In the genomic region with DNA sequence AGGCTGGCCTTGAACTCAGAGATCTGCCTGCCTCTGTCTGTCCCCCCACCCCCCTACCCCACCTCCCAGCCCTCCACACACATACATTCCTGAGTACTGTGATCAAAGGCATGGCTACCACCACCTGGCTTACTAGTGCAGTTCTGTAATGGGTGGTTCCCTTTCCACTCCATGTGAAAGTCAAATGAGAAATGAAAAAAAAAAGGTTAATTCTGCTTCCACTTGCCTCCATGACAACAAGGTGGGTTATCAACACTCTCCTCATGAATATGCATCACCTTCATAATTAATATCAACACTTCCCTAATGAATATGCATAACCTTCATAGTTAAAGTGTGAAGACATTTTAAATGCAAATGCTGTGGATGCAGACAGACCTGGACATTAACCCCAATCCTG, we compare ENCODE assay signal across 29 mouse cellular contexts. TPM values are rescaled to one million over a fixed set of nuclear protein-coding genes. Genes with fewer than 3 reads are reported as not detected.
DNase-seq lines count a peak whose midpoint lies in the region; ATAC-seq and TF ChIP-seq lines count a peak whose summit lies in the region.
"Had no signal": no experiment of that assay in that cellular context is flagged by ENCODE, and none has a peak within 500 bp of the region (broad histone marks: within the 10 kb centered on the region; RNA-seq: fewer than 3 reads in every experiment).

No protein-coding gene starts in this region.

- no peaks in the 10 kb centered on the region for H3K36me3 ChIP-seq in hindbrain, embryonic 13.5 days
- no peaks in the 10 kb centered on the region for H3K36me3 ChIP-seq in hindbrain, postnatal 0 days (ENCODE audit: insufficient read depth, low read length)
- no peaks in the 10 kb centered on the region for H3K36me3 ChIP-seq in ES-Bruce4 (ENCODE audit: control insufficient read depth, insufficient read depth, low read length, poor library complexity, severe bottlenecking)
- no peaks in the 10 kb centered on the region for H3K36me3 ChIP-seq in ES-E14 (ENCODE audit: control insufficient read depth, insufficient read depth, low read length, poor library complexity, severe bottlenecking)
- no peaks in the 10 kb centered on the region for H3K36me3 ChIP-seq in midbrain, embryonic 16.5 days (ENCODE audit: control insufficient read depth, insufficient read depth, low read length)
- H3K36me3 ChIP-seq: embryonic facial prominence, embryonic 13.5 days; heart, embryonic 15.5 days; limb, embryonic 10.5 days; limb, embryonic 15.5 days; liver, embryonic 13.5 days; stomach, embryonic 15.5 days had no signal

- H3K9ac ChIP-seq in hindbrain, embryonic 13.5 days = no peak overlapping the region
- no peak overlapping the region for H3K9ac ChIP-seq in hindbrain, postnatal 0 days (replicated peaks; ENCODE audit: low read length)
- H3K9ac ChIP-seq in ES-Bruce4 (ENCODE audit: low read depth, poor library complexity, severe bottlenecking) = no peak overlapping the region
- no peak overlapping the region; the same call in 1 of the 2 replicates for H3K9ac ChIP-seq in ES-E14 (ENCODE audit: insufficient read depth, low read depth, low read length, poor library complexity, severe bottlenecking)
- H3K9ac ChIP-seq in midbrain, embryonic 16.5 days (ENCODE audit: low read depth, low read length) = no peak overlapping the region
- H3K9ac ChIP-seq: embryonic facial prominence, embryonic 13.5 days; heart, embryonic 15.5 days; limb, embryonic 15.5 days; liver, embryonic 13.5 days; stomach, embryonic 15.5 days had no signal

- H3K27me3 ChIP-seq in hindbrain, embryonic 13.5 days = no peaks in the 10 kb centered on the region
- no peaks in the 10 kb centered on the region for H3K27me3 ChIP-seq in hindbrain, postnatal 0 days (ENCODE audit: insufficient read depth, low read length)
- H3K27me3 ChIP-seq in ES-Bruce4 (ENCODE audit: control insufficient read depth, insufficient read depth, low read length, poor library complexity, severe bottlenecking) = no peaks in the 10 kb centered on the region
- H3K27me3 ChIP-seq in midbrain, embryonic 16.5 days (ENCODE audit: control insufficient read depth, insufficient read depth, low read depth, low read length) = no peaks in the 10 kb centered on the region
- H3K27me3 ChIP-seq: embryonic facial prominence, embryonic 13.5 days; heart, embryonic 15.5 days; limb, embryonic 15.5 days; stomach, embryonic 15.5 days had no signal

- TF ChIP-seq EP300 in ES-Bruce4 (IDR thresholded peaks at IDR 0.05; ENCODE audit: insufficient read depth, low read depth, low read length) = no peak

- H3K4me2 ChIP-seq in hindbrain, embryonic 13.5 days = no peak overlapping the region
- H3K4me2 ChIP-seq in hindbrain, postnatal 0 days (ENCODE audit: low read depth, low read length) = no peak overlapping the region
- H3K4me2 ChIP-seq in midbrain, embryonic 16.5 days (ENCODE audit: low read length) = no peak overlapping the region
- H3K4me2 ChIP-seq: embryonic facial prominence, embryonic 13.5 days; heart, embryonic 15.5 days; limb, embryonic 15.5 days; liver, embryonic 13.5 days; stomach, embryonic 15.5 days had no signal

- in situ Hi-C loops in ES-E14 (cut with MboI; ENCODE audit: low sequenced_read_pairs in 2 of 2, unreplicated experiment in 2 of 2) = no loop called here

- H3K9me3 ChIP-seq in hindbrain, embryonic 13.5 days = no peaks in the 10 kb centered on the region
- no peaks in the 10 kb centered on the region for H3K9me3 ChIP-seq in hindbrain, postnatal 0 days (ENCODE audit: low read length)
- H3K9me3 ChIP-seq in ES-Bruce4 (replicated peaks; ENCODE audit: control insufficient read depth, insufficient read depth, low read length, poor library complexity, severe bottlenecking) (no peaks in the 10 kb centered on the region), ES-E14 (ENCODE audit: control insufficient read depth, insufficient read depth, low read depth, low read length) (no peaks in the 10 kb centered on the region)
- H3K9me3 ChIP-seq in midbrain, embryonic 16.5 days (replicated peaks; ENCODE audit: control insufficient read depth, low read length, poor library complexity, severe bottlenecking) = no peaks in the 10 kb centered on the region
- H3K9me3 ChIP-seq: embryonic facial prominence, embryonic 13.5 days; heart, embryonic 15.5 days; limb, embryonic 10.5 days; limb, embryonic 15.5 days; liver, embryonic 13.5 days; stomach, embryonic 15.5 days had no signal

- ATAC-seq in hindbrain, embryonic 13.5 days (ENCODE audit: low FRiP score) = peak; percentile 57
- no peak for ATAC-seq in hindbrain, postnatal 0 days
- 0 out of 2 replicates have a peak, but pooled peaks have one; percentile 21 for ATAC-seq in midbrain, embryonic 16.5 days
- ATAC-seq: inflammation-experienced regulatory T-cells, adult 6 months; lung, postnatal 0 days had no signal

- H3K27ac ChIP-seq in hindbrain, embryonic 13.5 days = no peak overlapping the region
- H3K27ac ChIP-seq in hindbrain, postnatal 0 days = no peak overlapping the region
- peak overlapping the region; percentile 66; the same call in 1 of the 2 replicates for H3K27ac ChIP-seq in ES-Bruce4 (ENCODE audit: insufficient read depth, low read length)
- peak overlapping the region; percentile 45; the same call in 1 of the 2 replicates for H3K27ac ChIP-seq in ES-E14 (ENCODE audit: insufficient read depth, low read depth, low read length, poor library complexity, severe bottlenecking)
- H3K27ac ChIP-seq in midbrain, embryonic 16.5 days (ENCODE audit: low read length) = no peak overlapping the region
- H3K27ac ChIP-seq: embryonic facial prominence, embryonic 13.5 days; heart, embryonic 15.5 days; limb, embryonic 10.5 days; limb, embryonic 15.5 days; liver, embryonic 13.5 days; stomach, embryonic 15.5 days had no signal

- H3K4me3 ChIP-seq in hindbrain, embryonic 13.5 days = no peak overlapping the region
- H3K4me3 ChIP-seq in hindbrain, postnatal 0 days (ENCODE audit: low read length) = no peak overlapping the region
- H3K4me3 ChIP-seq in ES-Bruce4 (ENCODE audit: low read depth, low read length) (no peak overlapping the region), ES-E14 (ENCODE audit: insufficient read depth in 1 of 2, low read depth in 1 of 2, low read length in 2 of 2, poor library complexity in 1 of 2, severe bottlenecking in 1 of 2) (no peak overlapping the region)
- H3K4me3 ChIP-seq in midbrain, embryonic 16.5 days (ENCODE audit: low read depth, low read length) = no peak overlapping the region
- H3K4me3 ChIP-seq: embryonic facial prominence, embryonic 13.5 days; heart, embryonic 15.5 days; limb, embryonic 10.5 days; limb, embryonic 15.5 days; liver, embryonic 13.5 days; megakaryocyte, embryonic 14.5 days; stomach, embryonic 15.5 days had no signal

- no peak for DNase-seq in hindbrain, postnatal 0 days (ENCODE audit: low spot score)
- no peak for DNase-seq in ES-E14 (ENCODE audit: low read depth, low spot score)
- no peak for DNase-seq in cerebellum, adult 18-20 months
- DNase-seq in ovary, postnatal 14 days (ENCODE audit: low spot score) = no peak
- DNase-seq: cerebellum, adult 11 months; cerebellum, adult 9-11 months; embryo, embryonic 11 days; gastrocnemius, postnatal 10 days; kidney, adult 11 months; kidney, postnatal 14 days; layer of hippocampus, adult 9-11 months; liver, embryonic 13.5 days; lung, adult 18-20 months; lung, postnatal 4 days; retina, postnatal 1 day; right cerebral cortex, postnatal 14 days; thymus, postnatal 25 days had no signal

- no peak for TF ChIP-seq CTCF in hindbrain, postnatal 0 days (IDR thresholded peaks at IDR 0.05; ENCODE audit: low read depth)
- TF ChIP-seq CTCF in ES-Bruce4 (IDR thresholded peaks at IDR 0.05; ENCODE audit: low read depth, low read length) = no peak

- TF ChIP-seq POLR2A in ES-Bruce4 (IDR thresholded peaks at IDR 0.05; ENCODE audit: insufficient read depth, low read length) = no peak

- H3K4me1 ChIP-seq in hindbrain, embryonic 13.5 days (replicated peaks) = peaks cover 5% of the 10 kb centered on the region
- no peaks in the 10 kb centered on the region for H3K4me1 ChIP-seq in hindbrain, postnatal 0 days (ENCODE audit: insufficient read depth, low read length)
- H3K4me1 ChIP-seq in ES-Bruce4 (ENCODE audit: control insufficient read depth, insufficient read depth, low read length) = peaks cover 3% of the 10 kb centered on the region
- H3K4me1 ChIP-seq in ES-E14 (ENCODE audit: control insufficient read depth in 2 of 2, insufficient read depth in 2 of 2, low read length in 2 of 2, poor library complexity in 1 of 2) = peaks cover 5 to 28% of the 10 kb centered on the region in 2 experiments; a peak in 3 of 4 replicates
- H3K4me1 ChIP-seq in midbrain, embryonic 16.5 days (ENCODE audit: control insufficient read depth, insufficient read depth, low read length) = no peaks in the 10 kb centered on the region
- H3K4me1 ChIP-seq: embryonic facial prominence, embryonic 13.5 days; liver, embryonic 13.5 days; stomach, embryonic 15.5 days had no signal

TF ChIP-seq in ES-E14, 5 proteins besides CTCF, POLR2A, EP300 and RAD21:
- TF ChIP-seq ZC3H11A (IDR thresholded peaks at IDR 0.05; ENCODE audit: borderline replicate concordance, low read depth, low read length) = no peak
- TF ChIP-seq HCFC1 (IDR thresholded peaks at IDR 0.05; ENCODE audit: borderline replicate concordance, insufficient read depth, low read length) = no peak
- no peak for TF ChIP-seq ZNF384 (IDR thresholded peaks at IDR 0.05; ENCODE audit: low read depth, low read length)
- no peak for TF ChIP-seq CHD2 (IDR thresholded peaks at IDR 0.05; ENCODE audit: low read depth, low read length)
- TF ChIP-seq MAFK (IDR thresholded peaks at IDR 0.05; ENCODE audit: insufficient read depth, low read depth, low read length) = no peak

RNA-seq across cellular contexts. Expression of gene Scube2, which starts 9.6 kb away (rescaled TPM):
- 1.4 and 1.9 TPM in 2 replicates for polyA plus RNA-seq in hindbrain, embryonic 13.5 days (2015; fragmentation: Nextera tagmentation; extraction: Ambion mirVana)
- 6.6 and 8.2 TPM in 2 replicates for total RNA-seq in hindbrain, postnatal 0 days (2014; rRNA removed)
- 3.7 and 4.1 TPM in 2 replicates for polyA plus RNA-seq in hindbrain, postnatal 0 days (2015; fragmentation: Nextera tagmentation; extraction: Ambion mirVana)
- 0.22 and 0.87 TPM in 2 replicates for polyA plus RNA-seq in ES-Bruce4 (2011; ENCODE audit: insufficient read depth, insufficient read length, low read depth, missing spikeins)
- total RNA-seq in ES-E14 (2012; rRNA removed) = 0.58 and 0.89 TPM in 2 replicates
- polyA plus RNA-seq in midbrain, embryonic 16.5 days (2015; fragmentation: Nextera tagmentation; extraction: Ambion mirVana) = 1.2 and 2.9 TPM in 2 replicates
- total RNA-seq: monocyte, adult 5-6 weeks had no signal
- polyA plus RNA-seq: inflammation-experienced regulatory T-cells, adult 6 months had no signal

Comparison
In these comparisons a context has a peak if more than half of its experiments do, and no peak if none do; other contexts are left out.
1. H3K27ac ChIP-seq: peak in ES-Bruce4 (single experiment) and ES-E14 (single experiment); none in hindbrain, embryonic 13.5 days (single experiment), hindbrain, postnatal 0 days (single experiment) and midbrain, embryonic 16.5 days (single experiment).